Mouse (Mus musculus): Measurements from ENCODE around the gene Apcs. TPM values are rescaled to one million over a fixed set of nuclear protein-coding genes. Genes with fewer than 3 reads are reported as not detected.

The Apcs gene
- not detected in 2 replicates for polyA plus RNA-seq (2012; rRNA removed)

DNA sequence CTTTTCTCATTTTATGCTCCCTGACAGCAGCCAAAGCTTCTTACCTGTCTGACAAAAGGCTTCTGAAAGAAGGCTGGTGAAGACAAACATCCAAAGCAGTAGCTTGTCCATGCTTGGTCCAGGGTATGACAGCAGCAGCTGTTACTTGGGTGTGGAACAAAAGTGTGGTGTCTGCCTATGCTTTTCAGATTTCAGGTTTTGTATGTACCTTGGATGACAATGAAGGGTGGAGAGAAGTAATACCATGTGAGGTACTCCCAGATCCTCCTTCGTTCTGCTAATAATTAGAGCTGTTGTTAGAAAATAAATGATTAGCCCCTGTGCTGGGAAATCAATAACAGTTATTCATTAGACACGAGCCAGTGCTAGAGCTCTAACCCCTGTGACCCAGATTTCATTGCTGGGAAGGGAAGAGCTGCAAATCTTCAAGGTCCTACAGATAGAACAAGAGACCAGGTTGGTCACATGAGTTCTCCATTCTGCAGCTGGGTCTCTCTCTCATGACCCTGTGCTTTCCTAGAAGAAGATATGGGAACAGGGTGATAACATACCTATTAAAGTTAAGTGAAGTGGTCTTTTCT lies at the start of gene Apcs:
Apcs (minus strand) TSS at position 265 of the 581 bp plus-strand sequence.
- TF ChIP-seq POLR2A (IDR thresholded peaks at IDR 0.05; ENCODE audit: borderline replicate concordance, extremely low read depth, insufficient read depth, insufficient read length, poor library complexity, severe bottlenecking) (no peak), CTCF (IDR thresholded peaks at IDR 0.05; ENCODE audit: borderline replicate concordance, extremely low read depth, insufficient read depth, insufficient read length) (no peak)
- no peak for DNase-seq (ENCODE audit: low read depth)

DNA sequence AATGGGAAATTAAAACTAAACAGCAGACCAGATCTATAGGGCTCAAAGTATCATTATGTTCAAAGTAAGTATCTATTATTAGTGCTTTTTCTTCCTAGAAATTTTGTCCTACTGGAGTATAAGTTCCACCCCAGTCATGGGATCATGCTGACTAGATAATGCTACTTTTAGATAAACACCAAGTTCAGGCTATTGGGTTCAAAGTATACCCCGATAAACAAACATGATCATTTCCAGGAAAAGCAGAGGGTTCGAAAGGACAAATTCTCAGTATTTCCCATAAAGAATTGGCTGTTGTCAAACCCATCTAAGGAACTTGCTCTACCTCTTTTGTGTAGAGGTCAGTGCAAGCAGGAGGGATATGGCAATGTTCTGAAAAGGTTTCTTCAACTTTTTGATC lies 37.4 kb upstream of the Apcs start:
- DNase-seq (ENCODE audit: low read depth): no peak
- TF ChIP-seq CTCF (IDR thresholded peaks at IDR 0.05; ENCODE audit: borderline replicate concordance, extremely low read depth, insufficient read depth, insufficient read length) (no peak), POLR2A (IDR thresholded peaks at IDR 0.05; ENCODE audit: borderline replicate concordance, extremely low read depth, insufficient read depth, insufficient read length, poor library complexity, severe bottlenecking) (no peak)

DNA sequence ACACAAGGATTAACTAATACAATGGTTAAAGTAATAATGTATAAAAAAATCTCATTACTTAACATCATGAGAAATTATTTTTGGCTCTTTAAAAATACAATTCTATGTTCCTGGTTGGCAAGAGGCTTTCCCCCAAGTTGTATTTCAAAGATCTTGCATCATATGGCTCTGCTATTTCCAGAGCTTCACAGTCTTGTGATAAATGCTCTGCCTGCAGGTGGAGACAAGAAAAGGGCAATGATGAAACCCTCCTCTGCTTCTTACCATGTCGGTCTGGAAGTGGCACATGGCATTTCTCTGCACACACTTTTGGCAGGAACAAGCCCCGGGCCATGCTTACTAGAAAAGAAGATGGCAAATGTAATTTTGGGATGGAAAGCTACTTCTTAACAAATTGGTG lies 23.6 kb upstream of the Apcs start:
- no peak for DNase-seq (ENCODE audit: low read depth)
- no peak for TF ChIP-seq POLR2A (IDR thresholded peaks at IDR 0.05; ENCODE audit: borderline replicate concordance, extremely low read depth, insufficient read depth, insufficient read length, poor library complexity, severe bottlenecking)
- no peak for TF ChIP-seq CTCF (IDR thresholded peaks at IDR 0.05; ENCODE audit: borderline replicate concordance, extremely low read depth, insufficient read depth, insufficient read length)

DNA sequence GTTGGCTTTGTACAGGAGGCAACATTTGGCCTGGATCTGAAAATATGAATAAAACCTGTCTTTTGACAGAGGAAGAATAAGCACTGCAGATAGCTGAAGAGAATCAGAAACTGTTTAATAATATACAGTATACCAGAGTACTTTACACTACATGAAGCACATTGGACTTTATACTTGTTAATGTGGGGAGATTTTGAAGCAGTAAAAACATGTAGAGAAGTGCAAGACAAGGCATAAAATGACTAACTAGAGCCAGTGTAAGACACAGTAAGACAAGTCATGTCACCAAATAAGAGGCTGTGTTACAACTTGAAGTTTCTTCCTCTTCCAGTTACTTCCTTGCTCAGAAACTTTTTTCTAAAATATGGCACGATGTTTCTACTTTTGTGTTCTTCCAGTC lies 22.3 kb upstream of the Apcs start:
- TF ChIP-seq POLR2A (IDR thresholded peaks at IDR 0.05; ENCODE audit: borderline replicate concordance, extremely low read depth, insufficient read depth, insufficient read length, poor library complexity, severe bottlenecking) (no peak), CTCF (IDR thresholded peaks at IDR 0.05; ENCODE audit: borderline replicate concordance, extremely low read depth, insufficient read depth, insufficient read length) (no peak)
- DNase-seq (ENCODE audit: low read depth): no peak

DNA sequence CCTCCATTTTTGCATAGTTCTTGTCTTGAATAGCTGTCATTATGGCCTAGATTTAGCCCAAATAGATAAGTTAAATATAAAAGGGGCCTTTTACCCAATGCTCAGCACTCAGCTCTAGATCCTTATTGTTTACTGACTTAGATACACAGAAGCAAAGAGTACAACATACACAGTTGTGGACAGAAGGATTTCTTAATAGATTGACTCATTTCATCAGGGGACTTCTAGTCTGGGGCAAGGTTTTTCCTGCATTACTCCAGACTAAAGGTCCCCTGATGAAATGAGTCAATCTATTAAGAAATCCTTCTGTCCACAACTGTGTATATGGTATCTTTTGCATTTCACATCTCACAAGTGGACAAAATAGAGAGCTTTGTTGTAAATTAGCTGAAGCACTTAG lies 8.5 kb upstream of the Apcs start:
- TF ChIP-seq POLR2A (IDR thresholded peaks at IDR 0.05; ENCODE audit: borderline replicate concordance, extremely low read depth, insufficient read depth, insufficient read length, poor library complexity, severe bottlenecking) (no peak), CTCF (IDR thresholded peaks at IDR 0.05; ENCODE audit: borderline replicate concordance, extremely low read depth, insufficient read depth, insufficient read length) (no peak)
- no peak for DNase-seq (ENCODE audit: low read depth)

DNA sequence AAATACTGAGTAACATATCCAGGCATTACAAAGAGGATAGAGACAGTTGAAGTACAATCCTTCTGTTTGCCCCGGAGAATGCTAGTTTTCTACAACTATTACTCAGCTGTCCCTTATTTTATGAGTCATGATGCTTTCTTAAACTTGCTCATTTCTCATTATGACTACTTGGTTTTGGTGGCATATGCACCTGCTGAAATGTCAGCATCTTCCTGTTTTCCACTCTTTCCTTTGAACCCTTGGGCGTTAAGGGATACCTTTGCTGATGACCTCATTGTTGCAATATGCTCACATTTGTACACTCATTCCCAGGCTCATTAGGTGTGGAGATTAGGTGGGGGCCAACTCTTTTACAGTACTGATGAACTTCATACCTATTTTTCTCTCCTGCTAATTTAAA lies 594 bp upstream of the Apcs start:
- TF ChIP-seq POLR2A (IDR thresholded peaks at IDR 0.05; ENCODE audit: borderline replicate concordance, extremely low read depth, insufficient read depth, insufficient read length, poor library complexity, severe bottlenecking): no peak
- TF ChIP-seq CTCF (IDR thresholded peaks at IDR 0.05; ENCODE audit: borderline replicate concordance, extremely low read depth, insufficient read depth, insufficient read length): no peak
- no peak for DNase-seq (ENCODE audit: low read depth)

DNA sequence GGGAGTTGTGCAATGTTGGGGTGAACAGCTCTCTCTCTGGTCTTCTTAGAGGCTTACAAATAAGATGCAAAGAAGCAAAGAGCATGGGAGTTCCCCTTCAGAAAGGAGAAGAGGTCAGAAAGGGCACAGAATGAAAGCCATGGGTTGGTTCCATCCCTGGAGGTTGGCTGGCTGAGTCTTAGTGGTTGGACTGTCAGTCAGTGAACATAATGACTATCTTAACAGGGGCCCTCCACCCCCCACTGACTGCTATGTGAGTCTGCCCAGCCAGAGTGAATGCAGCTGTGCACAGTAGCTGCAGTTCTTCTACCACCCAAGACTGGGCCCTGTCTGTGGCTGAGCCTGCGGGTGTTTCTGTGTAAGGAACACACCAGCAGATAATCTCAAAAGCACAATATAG lies 18.2 kb downstream of the Apcs start:
- no peak for DNase-seq (ENCODE audit: low read depth)
- no peak for TF ChIP-seq CTCF (IDR thresholded peaks at IDR 0.05; ENCODE audit: borderline replicate concordance, extremely low read depth, insufficient read depth, insufficient read length)
- TF ChIP-seq POLR2A (IDR thresholded peaks at IDR 0.05; ENCODE audit: borderline replicate concordance, extremely low read depth, insufficient read depth, insufficient read length, poor library complexity, severe bottlenecking): no peak

DNA sequence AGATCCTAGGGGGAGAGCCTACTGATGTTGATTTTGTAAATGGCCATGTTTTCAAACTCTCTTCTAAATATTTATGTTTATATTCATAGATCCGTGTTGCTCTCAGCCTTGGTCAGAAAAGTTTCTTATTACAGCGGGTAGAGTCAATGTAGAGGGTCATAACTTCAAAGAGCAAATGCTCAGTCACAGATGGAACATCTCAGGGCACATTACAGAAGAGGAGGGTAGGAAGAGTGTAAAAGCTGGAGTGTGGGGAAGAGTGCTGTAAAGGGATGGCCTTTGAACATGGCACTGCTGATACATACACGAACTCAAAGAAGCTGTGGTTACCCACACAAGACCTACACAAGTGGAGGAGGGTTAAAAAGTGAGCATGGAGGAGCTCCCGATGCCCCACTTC lies 19.6 kb downstream of the Apcs start:
- DNase-seq (ENCODE audit: low read depth): no peak
- TF ChIP-seq CTCF (IDR thresholded peaks at IDR 0.05; ENCODE audit: borderline replicate concordance, extremely low read depth, insufficient read depth, insufficient read length) (no peak), POLR2A (IDR thresholded peaks at IDR 0.05; ENCODE audit: borderline replicate concordance, extremely low read depth, insufficient read depth, insufficient read length, poor library complexity, severe bottlenecking) (no peak)

DNA sequence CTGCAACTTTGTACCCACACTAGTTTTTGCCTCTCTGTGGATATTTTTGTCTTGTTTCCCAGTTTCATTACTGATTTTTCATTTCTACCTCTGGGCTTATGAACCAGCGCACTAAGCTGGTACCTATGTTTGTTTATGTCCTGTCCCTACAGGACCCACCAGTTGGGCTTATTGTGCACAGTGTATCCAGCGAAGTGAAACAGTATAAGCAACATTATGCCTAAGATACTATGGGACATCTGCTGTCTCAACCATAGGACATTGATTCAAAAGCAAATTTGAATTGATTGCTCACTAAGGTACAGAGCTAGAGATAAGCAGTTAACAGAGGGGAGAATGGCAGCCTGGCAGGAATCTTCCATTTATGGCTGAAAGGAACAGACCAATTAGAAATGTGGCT lies 46.7 kb downstream of the Apcs start:
- no peak for TF ChIP-seq POLR2A (IDR thresholded peaks at IDR 0.05; ENCODE audit: borderline replicate concordance, extremely low read depth, insufficient read depth, insufficient read length, poor library complexity, severe bottlenecking)
- no peak for TF ChIP-seq CTCF (IDR thresholded peaks at IDR 0.05; ENCODE audit: borderline replicate concordance, extremely low read depth, insufficient read depth, insufficient read length)
- DNase-seq (ENCODE audit: low read depth): no peak

DNA sequence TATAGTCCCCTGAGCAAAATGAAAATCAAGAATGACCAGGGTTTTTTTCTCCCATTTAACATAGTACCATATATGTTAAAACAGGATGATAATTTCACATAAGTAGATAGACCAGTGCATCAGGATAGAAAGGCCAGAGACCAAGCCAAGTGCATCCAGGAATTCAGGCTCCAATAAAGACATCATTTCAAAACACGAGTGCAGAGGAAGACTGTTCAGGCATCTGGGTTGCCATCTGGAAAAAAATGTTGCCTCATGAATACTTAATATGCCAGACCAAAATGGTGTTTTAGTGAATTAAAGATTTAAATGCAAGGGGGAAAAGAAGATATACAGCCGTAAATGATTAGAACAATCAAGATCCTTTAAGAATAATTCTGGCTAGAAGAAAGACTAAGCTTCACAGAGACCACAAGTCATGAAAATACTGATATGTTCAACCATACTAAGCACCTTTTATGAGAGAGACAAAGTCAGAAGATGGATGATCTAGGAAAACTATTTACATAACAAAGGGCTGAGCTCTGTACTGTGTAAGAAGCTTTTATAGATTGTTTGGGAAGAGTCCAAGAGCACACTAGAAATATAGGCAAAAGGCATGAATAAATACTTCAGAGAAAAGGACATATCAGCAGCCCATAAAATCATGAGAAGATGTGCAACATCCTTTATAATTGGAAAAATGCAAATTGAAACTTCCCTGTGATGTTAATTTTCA lies 47.6 kb downstream of the Apcs start:
- peak; percentile 15 for DNase-seq (ENCODE audit: low read depth)
- TF ChIP-seq POLR2A (IDR thresholded peaks at IDR 0.05; ENCODE audit: borderline replicate concordance, extremely low read depth, insufficient read depth, insufficient read length, poor library complexity, severe bottlenecking) (no peak), CTCF (IDR thresholded peaks at IDR 0.05; ENCODE audit: borderline replicate concordance, extremely low read depth, insufficient read depth, insufficient read length) (no peak)

Other genes starting within 250 kb of the Apcs start
- gene Crp, start 197.0 kb downstream of the Apcs start, polyA plus RNA-seq (2012; rRNA removed): 0.04 TPM in 2 replicates
- not detected in 2 replicates for gene Olfr16, start 55.4 kb upstream of the Apcs start, polyA plus RNA-seq (2012; rRNA removed)
- gene Olfr1408, start 242.3 kb upstream of the Apcs start, polyA plus RNA-seq (2012; rRNA removed): not detected in 2 replicates

Data from brain, embryonic 14.5 days (tissue).